Mouse (Mus musculus) WW6 (cell line): ENCODE data around the gene Zfp280c.

Experiments
- DNase-seq: peaks from one replicate; pipeline ENCODE4 v3.0.0-alpha.2; 2013; ENCODE audit warnings: low read depth, low spot score

Gene Zfp280c

GRCm38 (mm10) chrX:48594099-48594760 lies at the start of gene Zfp280c:
TSS of gene Zfp280c (minus strand) at chrX:48594504.
- DNase-seq: peak; percentile 14

DNA sequence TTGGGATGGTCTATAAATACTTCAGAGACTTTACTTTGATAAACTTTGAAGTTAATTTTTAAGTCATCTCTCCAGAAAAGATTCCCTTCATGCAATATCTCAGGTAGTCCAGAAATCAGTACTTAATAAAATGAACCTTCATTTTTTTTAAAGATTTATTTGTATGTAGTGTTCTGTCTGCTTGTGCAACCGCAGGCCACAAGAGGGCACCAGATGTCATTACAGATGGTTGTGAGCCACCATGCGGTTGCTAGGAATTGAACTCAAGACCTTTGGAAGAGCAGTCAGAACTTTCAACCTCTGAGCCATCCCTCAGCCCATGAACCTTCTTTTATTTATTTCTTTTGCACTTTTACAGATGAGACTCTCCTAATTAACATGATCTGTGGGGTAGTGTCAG lies 42.7 kb upstream of the Zfp280c start:
- DNase-seq: no peak

- DNase-seq: no peak
These were observed 29.7 kb upstream of the Zfp280c start for GRCm38 (mm10) chrX:48624054-48624420.

- DNase-seq: no peak
These were observed 29.2 kb upstream of the Zfp280c start, which contains the start of gene Slc25a14 for GRCm38 (mm10) chrX:48623379-48624053. TSS of gene Slc25a14 (plus strand) at chrX:48623413.

DNA sequence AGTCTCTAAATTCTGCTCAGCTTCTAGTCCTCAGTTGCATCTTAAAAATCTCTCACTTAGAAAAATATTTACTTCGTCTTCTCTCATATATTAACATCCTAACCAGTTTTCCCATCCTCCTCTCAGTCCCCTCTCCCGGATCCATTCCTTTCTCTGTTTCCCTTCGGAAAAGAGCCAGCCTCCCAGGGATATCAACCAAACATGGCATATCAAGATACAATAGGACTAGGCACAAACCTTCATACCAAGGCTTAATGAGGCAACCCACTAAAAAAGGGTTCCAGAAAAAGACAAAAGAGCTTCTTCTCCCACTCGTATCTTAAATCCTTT lies 28.7 kb upstream of the Zfp280c start:
- DNase-seq: no peak

GRCm38 (mm10) chrX:48604872-48605271 lies 10.6 kb upstream of the Zfp280c start:
- no peak for DNase-seq

- DNase-seq: no peak
These were observed 2.6 kb upstream of the Zfp280c start for GRCm38 (mm10) chrX:48596906-48597305.

GRCm38 (mm10) chrX:48596053-48596452 lies 1.7 kb upstream of the Zfp280c start:
- DNase-seq: peak; percentile 20

GRCm38 (mm10) chrX:48593721-48594098 lies 594 bp downstream of the Zfp280c start:
- DNase-seq: no peak

GRCm38 (mm10) chrX:48583332-48583731 lies 11.0 kb downstream of the Zfp280c start:
- no peak for DNase-seq

DNA sequence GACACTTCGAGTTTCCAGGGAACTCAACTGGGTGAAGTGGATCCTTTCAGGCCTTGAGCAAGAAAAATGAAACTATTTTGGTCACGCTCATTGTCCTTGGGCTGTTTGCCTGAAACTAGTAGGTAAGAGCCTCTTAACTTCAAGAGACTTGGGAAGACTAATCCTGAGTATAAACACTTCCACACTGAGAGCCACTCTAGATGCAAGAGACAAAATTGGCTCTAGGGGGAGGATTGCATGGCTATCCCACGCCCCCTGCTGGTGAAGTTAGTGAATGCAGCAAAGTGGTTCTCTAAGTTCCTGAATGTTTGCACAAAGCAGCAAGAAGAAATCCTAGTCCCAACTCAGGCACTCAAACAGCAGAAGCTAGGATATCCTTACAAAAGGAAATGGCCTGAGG lies 62.1 kb downstream of the Zfp280c start:
- no peak for DNase-seq

DNA sequence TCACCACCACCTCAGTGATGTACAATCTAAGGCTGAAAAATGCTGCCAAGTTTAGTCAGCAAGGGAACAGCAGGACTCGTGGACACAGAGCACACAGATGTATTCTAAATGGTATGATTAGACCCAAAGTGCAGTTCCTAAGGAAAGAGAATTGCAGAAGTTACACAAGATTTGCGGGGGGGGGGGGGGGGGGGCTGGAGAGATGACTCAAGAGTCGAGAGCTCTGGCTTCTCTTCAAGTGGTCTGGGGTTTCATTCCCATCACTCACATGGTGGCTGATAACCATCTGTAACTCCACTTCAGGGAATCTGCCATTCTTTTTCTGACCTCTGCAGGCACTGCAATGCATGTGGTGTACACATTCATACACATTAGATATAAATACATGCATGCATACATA lies 67.9 kb downstream of the Zfp280c start:
- DNase-seq: no peak

DNA sequence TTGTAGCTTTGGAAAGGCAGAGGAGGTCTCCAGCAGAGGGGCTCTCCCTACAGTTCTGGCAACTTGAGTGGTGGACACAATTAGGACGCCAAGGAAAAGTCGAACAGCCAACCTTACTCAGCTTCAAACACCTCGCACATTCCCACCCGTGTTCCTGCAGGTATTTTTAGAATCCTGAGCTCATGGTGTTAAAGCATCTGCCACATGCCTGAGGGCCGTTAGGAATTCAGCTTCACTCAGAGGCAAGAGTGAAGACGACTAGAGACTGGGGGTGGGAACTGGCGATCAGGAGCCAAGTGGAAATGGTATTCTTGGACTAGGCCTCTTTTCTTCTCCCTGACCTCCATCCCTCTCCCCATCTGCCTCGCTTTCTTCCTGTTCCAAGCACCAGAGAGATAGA lies 68.4 kb downstream of the Zfp280c start:
- no peak for DNase-seq

GRCm38 (mm10) chrX:48525332-48525731 lies 69.0 kb downstream of the Zfp280c start:
- DNase-seq: no peak

- DNase-seq: no peak
These were observed 70.8 kb downstream of the Zfp280c start for GRCm38 (mm10) chrX:48523512-48523911.

DNA sequence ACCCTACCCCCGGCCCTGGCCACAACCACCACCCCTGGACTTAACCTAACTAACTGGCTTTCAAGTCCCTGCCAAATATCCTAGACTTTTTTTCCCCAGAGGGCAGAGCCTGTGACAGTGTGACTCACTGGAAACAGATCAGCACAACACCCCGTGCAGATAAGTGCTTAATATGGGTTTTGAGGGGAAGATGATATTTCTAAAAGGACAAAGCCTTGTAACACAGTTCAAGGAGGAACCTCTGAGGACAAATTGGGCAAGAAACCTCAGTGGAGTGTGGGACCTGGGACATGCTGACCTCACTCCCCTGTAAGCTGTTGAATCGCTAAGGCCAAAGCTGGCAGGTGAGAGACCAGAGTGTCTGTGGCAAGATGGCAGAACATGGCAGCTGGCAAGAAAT lies 72.7 kb downstream of the Zfp280c start:
- DNase-seq: no peak

DNA sequence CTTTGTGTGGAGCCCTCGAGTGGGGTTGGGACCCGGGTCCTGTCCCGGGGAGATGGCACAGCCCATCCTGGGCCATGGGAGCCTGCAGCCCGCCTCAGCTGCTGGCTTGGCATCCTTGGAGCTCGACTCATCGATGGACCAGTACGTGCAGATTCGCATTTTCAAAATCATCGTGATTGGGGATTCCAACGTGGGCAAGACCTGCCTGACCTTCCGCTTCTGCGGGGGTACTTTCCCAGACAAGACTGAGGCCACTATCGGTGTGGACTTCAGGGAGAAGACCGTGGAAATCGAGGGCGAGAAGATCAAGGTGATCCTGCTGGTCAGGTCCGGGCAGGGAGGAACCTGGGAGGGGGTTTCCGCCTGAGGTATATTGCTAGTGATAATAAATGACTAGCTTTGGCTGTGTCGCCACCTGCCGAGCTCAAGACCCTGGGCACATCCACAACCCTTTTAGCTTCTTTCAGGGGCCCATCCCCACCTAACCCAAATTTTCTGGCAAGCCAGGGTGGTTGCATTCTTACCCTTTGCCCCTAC lies 74.7 kb downstream of the Zfp280c start:
- DNase-seq: no peak

- DNase-seq: no peak
These were observed 75.3 kb downstream of the Zfp280c start, which contains the start of gene Rab33a for GRCm38 (mm10) chrX:48518808-48519548. TSS of gene Rab33a (plus strand) at chrX:48519285.

DNA sequence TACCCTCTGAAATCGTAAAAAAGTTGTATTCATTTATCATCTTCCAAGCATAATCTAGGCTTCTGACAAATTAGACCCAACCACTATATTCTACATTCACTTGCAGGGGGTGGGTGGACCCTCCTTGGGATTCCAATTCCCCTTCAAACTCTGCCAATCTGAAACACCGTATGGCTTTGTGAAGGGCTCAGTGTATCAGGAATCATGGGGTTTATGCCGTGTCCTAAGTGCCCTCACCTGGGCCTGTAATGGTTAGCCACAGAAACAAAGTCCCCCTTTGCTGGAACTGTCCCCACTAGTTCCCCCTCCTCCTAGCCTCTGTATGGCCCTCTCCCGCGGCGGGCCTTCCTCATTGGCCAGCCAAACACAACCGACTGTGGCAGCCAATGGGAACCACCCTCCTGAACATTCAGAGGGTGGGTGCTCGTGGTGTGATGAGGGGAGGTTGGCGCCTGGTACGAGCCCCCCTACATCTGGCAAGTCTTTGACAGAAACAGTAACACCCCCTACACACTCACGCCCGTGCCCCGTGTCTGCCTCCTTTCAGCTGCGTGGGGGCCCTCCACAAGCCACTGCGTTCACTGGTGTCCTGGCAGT lies 76.0 kb downstream of the Zfp280c start:
- no peak for DNase-seq

- no peak for DNase-seq
These were observed 80.5 kb downstream of the Zfp280c start for GRCm38 (mm10) chrX:48513824-48514223.

DNA sequence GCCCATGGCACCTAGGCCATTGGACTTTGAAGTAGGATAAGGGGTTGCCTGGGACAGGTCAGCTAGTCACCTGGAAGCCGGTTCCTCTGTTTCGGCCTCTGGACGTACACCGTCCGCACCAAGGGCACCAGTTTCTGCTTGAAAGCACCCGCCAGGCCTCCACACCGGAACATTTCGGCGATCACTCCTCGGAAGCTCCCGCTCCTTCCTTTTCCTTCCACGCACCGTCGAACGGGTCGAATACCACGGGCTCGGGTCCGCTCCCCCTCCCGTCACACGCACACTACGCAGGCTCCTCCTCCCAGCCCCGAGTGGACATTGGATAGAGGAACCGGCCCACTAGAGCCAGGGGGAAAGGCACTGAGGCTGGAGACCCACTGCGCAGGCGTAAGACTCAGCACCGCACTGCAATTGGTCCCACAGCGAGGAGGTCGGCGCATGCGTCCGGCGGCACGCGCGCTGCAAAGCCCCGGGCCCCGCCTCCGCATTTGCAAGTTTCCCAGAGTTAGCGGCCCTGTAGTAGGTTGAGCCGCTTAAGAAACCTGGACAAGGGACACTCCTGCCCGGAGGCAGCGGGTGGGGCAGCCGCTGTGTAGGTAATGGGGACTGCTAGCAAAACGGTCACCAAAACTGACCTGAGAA lies 81.0 kb downstream of the Zfp280c start, which contains the start of gene Aifm1:
Gene Aifm1, minus strand, starts transcription at position 398 of the 642 bp plus-strand sequence.
- DNase-seq: peak; percentile 71

- DNase-seq: no peak
These were observed 100.5 kb downstream of the Zfp280c start for GRCm38 (mm10) chrX:48493763-48494162.
